Mouse (Mus musculus) CH12.LX (cell line): Measurements from ENCODE around the gene Chaf1a.

Experiments
- HCFC1 ChIP-seq: IDR thresholded peaks from 2 replicates; pipeline ENCODE4 v1.6.1; 2012; ENCODE audit warnings: low read depth, mild to moderate bottlenecking, inconsistent platforms, low read length, improper control_type of control experiment
- NELFE ChIP-seq: IDR thresholded peaks from 2 replicates; pipeline ENCODE4 v1.6.1; 2011; ENCODE audit warnings: low read depth, low read length, improper control_type of control experiment
- NRF1 ChIP-seq: IDR thresholded peaks from 2 replicates; pipeline ENCODE4 v1.6.1; 2014; ENCODE audit warnings: low read depth, mild to moderate bottlenecking, inconsistent platforms, low read length, improper control_type of control experiment, moderate library complexity
- TCF12 ChIP-seq: IDR thresholded peaks from 2 replicates; pipeline ENCODE4 v1.6.1; 2014; ENCODE audit warnings: low read depth, mild to moderate bottlenecking, inconsistent platforms, low read length, improper control_type of control experiment
- ZC3H11A ChIP-seq: IDR thresholded peaks from 2 replicates; pipeline ENCODE4 v1.6.1; 2012; ENCODE audit warnings: low read depth, mild to moderate bottlenecking, inconsistent platforms, low read length, improper control_type of control experiment
- ZNF384 ChIP-seq: IDR thresholded peaks from 2 replicates; pipeline ENCODE4 v1.6.1; 2012; ENCODE audit warnings: low read depth, low read length, improper control_type of control experiment, inconsistent platforms

GRCm38 (mm10) chr17:56111021-56111420 lies 70.8 kb downstream of the Chaf1a start:
- no peak for TF ChIP-seq NELFE
- TF ChIP-seq TCF12, result no peak
- no peak for TF ChIP-seq HCFC1
- no peak for TF ChIP-seq ZNF384
- TF ChIP-seq NRF1, result no peak
- TF ChIP-seq ZC3H11A, result no peak
